11 mouse cellular contexts compared by ENCODE assay signal in genomic region chr13:37050126-37050525, GRCm38 (mm10). TPM values are rescaled to one million over a fixed set of nuclear protein-coding genes. Genes with fewer than 3 reads are reported as not detected.
A peak's percentile ranks its signal among the peaks of the same experiment; 100 is the strongest.
DNase-seq lines count a peak whose midpoint lies in the region; ATAC-seq lines count a peak whose summit lies in the region.
"Had no signal": no experiment of that assay in that cellular context is flagged by ENCODE, and none has a peak within 500 bp of the region (broad histone marks: within the 10 kb centered on the region; RNA-seq: fewer than 3 reads in every experiment).

F13a1 (minus strand) TSS chr13:37050244.

- no peak within 1 kb of the TSS for H3K27ac ChIP-seq in heart, embryonic 13.5 days (replicated peaks)
- H3K27ac ChIP-seq in heart, embryonic 11.5 days (ENCODE audit: low read depth, low read length) = no peak within 1 kb of the TSS
- H3K27ac ChIP-seq in brown adipose tissue, adult 24 weeks (replicated peaks; ENCODE audit: low read depth, low read length) = 0 out of 2 replicates have a peak within 1 kb of the TSS, but pooled peaks have one; percentile 44
- H3K27ac ChIP-seq in midbrain, embryonic 16.5 days (ENCODE audit: low read length) = no peak within 1 kb of the TSS

- no peaks in the 10 kb centered on the region for H3K36me3 ChIP-seq in heart, embryonic 13.5 days
- no peaks in the 10 kb centered on the region for H3K36me3 ChIP-seq in heart, embryonic 11.5 days (ENCODE audit: control insufficient read depth, insufficient read depth, low read length)
- H3K36me3 ChIP-seq in midbrain, embryonic 16.5 days (ENCODE audit: control insufficient read depth, insufficient read depth, low read length) = no peaks in the 10 kb centered on the region

- H3K9ac ChIP-seq in heart, embryonic 13.5 days = no peak within 1 kb of the TSS
- H3K9ac ChIP-seq in heart, embryonic 11.5 days (ENCODE audit: low read depth, low read length) = no peak within 1 kb of the TSS
- no peak within 1 kb of the TSS for H3K9ac ChIP-seq in midbrain, embryonic 16.5 days (ENCODE audit: low read depth, low read length)

- no peaks in the 10 kb centered on the region for H3K27me3 ChIP-seq in heart, embryonic 13.5 days (replicated peaks)
- no peaks in the 10 kb centered on the region for H3K27me3 ChIP-seq in heart, embryonic 11.5 days (ENCODE audit: control insufficient read depth, insufficient read depth, low read length)
- H3K27me3 ChIP-seq in midbrain, embryonic 16.5 days (ENCODE audit: control insufficient read depth, insufficient read depth, low read depth, low read length) = no peaks in the 10 kb centered on the region

- H3K9me3 ChIP-seq in heart, embryonic 13.5 days = no peaks in the 10 kb centered on the region
- H3K9me3 ChIP-seq in heart, embryonic 11.5 days (replicated peaks; ENCODE audit: control insufficient read depth, low read length) = no peaks in the 10 kb centered on the region
- H3K9me3 ChIP-seq in midbrain, embryonic 16.5 days (replicated peaks; ENCODE audit: control insufficient read depth, low read length, poor library complexity, severe bottlenecking) = no peaks in the 10 kb centered on the region

- intact Hi-C loops in heart, postnatal 25 days (cut with DNase I) = no loop called here

- no peak for ATAC-seq in heart, embryonic 13.5 days (ENCODE audit: extremely low read depth, insufficient number of reproducible peaks, low FRiP score, low TSS enrichment)
- ATAC-seq in heart, embryonic 11.5 days (replicated peaks; ENCODE audit: insufficient number of reproducible peaks, low FRiP score, low TSS enrichment) = no peak
- no peak for ATAC-seq in midbrain, embryonic 16.5 days

- WGBS in heart, embryonic 13.5 days = 37% methylated on average over 3 of the region's 3 CpGs
- WGBS in heart, embryonic 11.5 days (ENCODE audit: insufficient replicate concordance) = 46% methylated on average over 3 of the region's 3 CpGs
- 82% methylated on average over 3 of the region's 3 CpGs for WGBS in midbrain, embryonic 16.5 days

- no peak within 1 kb of the TSS for H3K4me3 ChIP-seq in heart, embryonic 13.5 days
- no peak within 1 kb of the TSS for H3K4me3 ChIP-seq in heart, embryonic 11.5 days (ENCODE audit: low read depth, low read length)
- H3K4me3 ChIP-seq in brown adipose tissue, adult 24 weeks (ENCODE audit: insufficient read depth, low read depth, low read length) = no peak within 1 kb of the TSS
- no peak within 1 kb of the TSS for H3K4me3 ChIP-seq in midbrain, embryonic 16.5 days (ENCODE audit: low read depth, low read length)
- H3K4me3 ChIP-seq: myocyte had no signal

- no peak for DNase-seq in heart, postnatal 25 days (ENCODE audit: low spot score)
- no peak for DNase-seq in embryo, embryonic 10 days (ENCODE audit: low spot score)
- no peak for DNase-seq in frontal cortex, postnatal 10 days (ENCODE audit: low spot score in 2 of 2)
- DNase-seq in kidney, adult 9 months = no peak
- DNase-seq: kidney, postnatal 4 days had no signal

- no peak within 1 kb of the TSS for H3K4me2 ChIP-seq in heart, embryonic 13.5 days
- H3K4me2 ChIP-seq in heart, embryonic 11.5 days = no peak within 1 kb of the TSS
- H3K4me2 ChIP-seq in midbrain, embryonic 16.5 days (ENCODE audit: low read length) = no peak within 1 kb of the TSS

- 0 out of 2 replicates have a peak, but pooled peaks cover 5% of the 10 kb centered on the region for H3K4me1 ChIP-seq in heart, embryonic 13.5 days
- H3K4me1 ChIP-seq in heart, embryonic 11.5 days (ENCODE audit: control insufficient read depth, insufficient read depth, low read length) = no peaks in the 10 kb centered on the region
- peaks cover 2% of the 10 kb centered on the region; the same call in 1 of the 2 replicates for H3K4me1 ChIP-seq in brown adipose tissue, adult 24 weeks (ENCODE audit: control insufficient read depth, insufficient read depth, insufficient read length, low read length)
- H3K4me1 ChIP-seq in midbrain, embryonic 16.5 days (ENCODE audit: control insufficient read depth, insufficient read depth, low read length) = no peaks in the 10 kb centered on the region

RNA-seq across cellular contexts. Expression of gene F13a1, which starts in this region (rescaled TPM):
- 6.2 and 10.5 TPM in 2 replicates for polyA plus RNA-seq in heart, embryonic 13.5 days (2015; fragmentation: Nextera tagmentation; extraction: Ambion mirVana)
- polyA plus RNA-seq in heart, embryonic 11.5 days (2014; fragmentation: Nextera tagmentation; extraction: Ambion mirVana) = 2.1 and 3.5 TPM in 2 replicates
- polyA plus RNA-seq in brown adipose tissue, adult 24 weeks (2012; ENCODE audit: insufficient read depth, insufficient read length, missing spikeins) = 16.7 and 25.8 TPM in 2 replicates
- total RNA-seq in heart, postnatal 25 days (2021) = 10 to 100 TPM; 29.2 to 32.6 TPM
- 15.5 and 16.4 TPM in 2 replicates for polyA plus RNA-seq in midbrain, embryonic 16.5 days (2015; fragmentation: Nextera tagmentation; extraction: Ambion mirVana)
- total RNA-seq: MEL had no signal
